Mouse (Mus musculus): Measurements from ENCODE around the gene Il9. TPM values are rescaled to one million over a fixed set of nuclear protein-coding genes. Genes with fewer than 3 reads are reported as not detected.

The Il9 gene
- total RNA-seq, 2 experiments from 2014 or later = not detected

Other genes starting within 250 kb of the Il9 start
- gene Neurog1, start 230.1 kb downstream of the Il9 start, total RNA-seq (2021) = not detected
- 10 to 100 TPM; 34.9 to 36.1 TPM for gene Cxcl14, start 185.7 kb downstream of the Il9 start, total RNA-seq (2021)
- gene Gm3045, start 55.7 kb downstream of the Il9 start, total RNA-seq (2021) = not detected
- 1 to 10 TPM; 2.3 to 2.8 TPM for gene Slc25a48, start 43.9 kb downstream of the Il9 start, total RNA-seq (2021)
- gene Fbxl21, start 40.2 kb upstream of the Il9 start, total RNA-seq (2021) = 1 to 10 TPM; 2.0 to 5.5 TPM
- not detected for gene Lect2, start 66.3 kb upstream of the Il9 start, total RNA-seq (2021)
- 10 to 100 TPM; 33.1 to 50.2 TPM for gene Tgfbi, start 127.3 kb upstream of the Il9 start, total RNA-seq (2021)
- gene Smad5, start 220.8 kb upstream of the Il9 start, total RNA-seq (2021) = 10 to 100 TPM; 57.2 to 59.9 TPM